Mouse (Mus musculus): ENCODE results near the gene 1110008L16Rik. TPM values are rescaled to one million over a fixed set of nuclear protein-coding genes. Genes with fewer than 3 reads are reported as not detected.
"Not testable (repeated sequence)": the region's sequence is repeated elsewhere in the genome, so short reads cannot be mapped to it uniquely, and the experiment has no call there.

1110008L16Rik gene
- total RNA-seq, 2 experiments from 2014 or later, result 11.3 to 15.2 TPM

- DNase-seq (ENCODE audit: low spot score in 2 of 2), result no peak
Observed at GRCm38 (mm10) chr12:55333662-55334061, 34.3 kb downstream of the 1110008L16Rik start.

GRCm38 (mm10) chr12:55338490-55338889, 39.1 kb downstream of the 1110008L16Rik start:
- DNase-seq (ENCODE audit: low spot score in 2 of 2), result not testable (repeated sequence)

- not testable (repeated sequence) for DNase-seq (ENCODE audit: low spot score in 2 of 2)
Observed at GRCm38 (mm10) chr12:55343045-55343444, 43.7 kb downstream of the 1110008L16Rik start.

- DNase-seq (ENCODE audit: low spot score in 2 of 2), result no peak
Observed at GRCm38 (mm10) chr12:55343998-55344397, 44.6 kb downstream of the 1110008L16Rik start.

- no peak for DNase-seq (ENCODE audit: low spot score in 2 of 2)
Observed at GRCm38 (mm10) chr12:55344583-55344982, 45.2 kb downstream of the 1110008L16Rik start.

- DNase-seq (ENCODE audit: low spot score in 2 of 2), result no peak
Observed at GRCm38 (mm10) chr12:55353423-55353822, 54.0 kb downstream of the 1110008L16Rik start.

GRCm38 (mm10) chr12:55354904-55355303, 55.5 kb downstream of the 1110008L16Rik start:
- peak; percentile 15 to 34 for DNase-seq (ENCODE audit: low spot score in 2 of 2)

- DNase-seq (ENCODE audit: low spot score in 2 of 2), result no peak
Observed at GRCm38 (mm10) chr12:55357303-55357702, 57.9 kb downstream of the 1110008L16Rik start.

- no peak for DNase-seq (ENCODE audit: low spot score in 2 of 2)
Observed at GRCm38 (mm10) chr12:55360929-55361328, 61.6 kb downstream of the 1110008L16Rik start.

- no peak for DNase-seq (ENCODE audit: low spot score in 2 of 2)
Observed at GRCm38 (mm10) chr12:55365083-55365482, 65.7 kb downstream of the 1110008L16Rik start.

- no peak for DNase-seq (ENCODE audit: low spot score in 2 of 2)
Observed at GRCm38 (mm10) chr12:55372424-55373055, 73.2 kb downstream of the 1110008L16Rik start.

- DNase-seq (ENCODE audit: low spot score in 2 of 2), result no peak
Observed at GRCm38 (mm10) chr12:55376956-55377609, 77.7 kb downstream of the 1110008L16Rik start.

GRCm38 (mm10) chr12:55377610-55377980, 78.2 kb downstream of the 1110008L16Rik start:
- DNase-seq (ENCODE audit: low spot score in 2 of 2), result no peak

GRCm38 (mm10) chr12:55384023-55384749, 84.8 kb downstream of the 1110008L16Rik start, which contains the start of gene Psma6:
TSS of gene Psma6 (plus strand) at chr12:55384222.
- no peak for DNase-seq (ENCODE audit: low spot score in 2 of 2)

GRCm38 (mm10) chr12:55384826-55385225, 85.4 kb downstream of the 1110008L16Rik start:
- peak in 1 of 2 experiments; percentile 31 for DNase-seq (ENCODE audit: low spot score in 2 of 2)

- no peak for DNase-seq (ENCODE audit: low spot score in 2 of 2)
Observed at GRCm38 (mm10) chr12:55385931-55386330, 86.6 kb downstream of the 1110008L16Rik start.

- no peak for DNase-seq (ENCODE audit: low spot score in 2 of 2)
Observed at GRCm38 (mm10) chr12:55386456-55386855, 87.1 kb downstream of the 1110008L16Rik start.

GRCm38 (mm10) chr12:55387083-55387787, 87.9 kb downstream of the 1110008L16Rik start:
- DNase-seq (ENCODE audit: low spot score in 2 of 2), result peak in 1 of 2 experiments; percentile 23

- DNase-seq (ENCODE audit: low spot score in 2 of 2), result no peak
Observed at GRCm38 (mm10) chr12:55387788-55388465, 88.5 kb downstream of the 1110008L16Rik start.

GRCm38 (mm10) chr12:55388478-55388877, 89.1 kb downstream of the 1110008L16Rik start:
- no peak for DNase-seq (ENCODE audit: low spot score in 2 of 2)

Data from adrenal gland, adult 18-20 months (tissue).